Mouse (Mus musculus) lung, postnatal 0 days (tissue): ENCODE data around the gene Slc30a6. TPM values are rescaled to one million over a fixed set of nuclear protein-coding genes. Genes with fewer than 3 reads are reported as not detected.
A peak's percentile ranks its signal among the peaks of the same experiment; 100 is the strongest.

Source experiments
- ATAC-seq: fragments of 200-750 bp; cut with Nextera tagmentation; 2 replicates; pipeline ENCODE4 v1.8.0; 2017; ENCODE audit warnings: moderate library complexity
- DNase-seq: peaks from one replicate; pipeline ENCODE4 v3.0.0-alpha.2; 2016; ENCODE audit warnings: low spot score
- H3K27ac ChIP-seq: fragments of 300-500 bp; sonication (generic); 2 replicates; pipeline ENCODE4 v1.5.1; 2014; ENCODE audit warnings: antibody characterized with exemption, mild to moderate bottlenecking, low read length, mixed read lengths
- H3K27me3 ChIP-seq: fragments of 300-500 bp; sonication (generic); replicated peaks from 2 replicates; pipeline ENCODE4 v1.6.1; 2014; ENCODE audit warnings: low read length, mixed read lengths; ENCODE audit not compliant: insufficient read depth
- H3K36me3 ChIP-seq: fragments of 300-500 bp; sonication (generic); 2 replicates; pipeline ENCODE4 v1.6.1; 2014; ENCODE audit warnings: low read length, mixed read lengths; ENCODE audit not compliant: insufficient read depth
- H3K4me1 ChIP-seq: fragments of 300-500 bp; sonication (generic); 2 replicates; pipeline ENCODE4 v1.6.1; 2014; ENCODE audit warnings: antibody characterized with exemption, low read depth, low read length, mixed read lengths; ENCODE audit not compliant: insufficient read depth
- H3K4me2 ChIP-seq: fragments of 300-500 bp; sonication (generic); replicated peaks from 2 replicates; pipeline ENCODE4 v1.6.1; 2014; ENCODE audit warnings: low read depth, mild to moderate bottlenecking, low read length, moderate library complexity, mixed read lengths
- H3K4me3 ChIP-seq: fragments of 300-500 bp; sonication (generic); 2 replicates; pipeline ENCODE4 v1.5.1; 2014; ENCODE audit warnings: low read depth, low read length
- H3K9ac ChIP-seq: fragments of 300-500 bp; sonication (generic); replicated peaks from 2 replicates; pipeline ENCODE4 v1.6.1; 2014; ENCODE audit warnings: low read depth, mild to moderate bottlenecking
- H3K9me3 ChIP-seq: fragments of 300-500 bp; sonication (generic); 2 replicates; pipeline ENCODE4 v1.6.1; 2016; ENCODE audit warnings: low read length, mixed read lengths
- CTCF ChIP-seq: IDR thresholded peaks from 2 replicates; pipeline ENCODE4 v1.5.1; 2016; ENCODE audit warnings: antibody characterized with exemption, mild to moderate bottlenecking
- EP300 ChIP-seq: IDR thresholded peaks from 2 replicates; pipeline ENCODE4 v1.6.1; 2016; ENCODE audit warnings: antibody characterized with exemption, mild to moderate bottlenecking, control low read depth
- WGBS: fragments of 180-500 bp; shearing (Covaris S2); extraction: QIAGEN DNeasy Blood & Tissue Kit; methylation state at CpG from one replicate; pipeline ENCODE4 v1.1.7; 2014; 5-methylcytosine and 5-hydroxymethylcytosine counted together
- polyA plus RNA-seq: library from polyadenylated mRNA; unstranded; fragments of >200 nt; fragmentation: Nextera tagmentation; extraction: Ambion mirVana; gene quantifications from 2 replicates; pipeline ENCODE4 v1.2.1, GENCODE M21; 2015

Slc30a6 gene
- polyA plus RNA-seq, 1 experiment from 2014 or later, result 28.6 TPM

- Histone ChIP-seq H3K27ac (peak overlapping the region; percentile 35), H3K4me3 (peak overlapping the region; percentile 88), H3K27me3 (no peaks in the 10 kb centered on the region), H3K36me3 (no peaks in the 10 kb centered on the region), H3K9me3 (no peaks in the 10 kb centered on the region), H3K4me2 (peak overlapping the region; percentile 74), H3K9ac (peak overlapping the region; percentile 16; the same call in 1 of the 2 replicates), H3K4me1 (no peaks in the 10 kb centered on the region)
- ATAC-seq (peak; percentile 30), DNase-seq (peak; percentile 23)
- 24% methylated on average over 16 of the region's 16 CpGs for WGBS
- TF ChIP-seq EP300 (no peak), CTCF (no peak)
Observed at GRCm38 (mm10) chr17:74394855-74395254, 553 bp upstream of the Slc30a6 start.

- H3K4me1 ChIP-seq, result no peaks in the 10 kb centered on the region
- no peak overlapping the region for H3K4me2 ChIP-seq
- ATAC-seq (no peak), DNase-seq (no peak)
- TF ChIP-seq EP300, result no peak
- no peak for TF ChIP-seq CTCF
- no peaks in the 10 kb centered on the region for H3K27me3 ChIP-seq
- WGBS, result 63% methylated on average over 4 of the region's 4 CpGs
- H3K4me3 ChIP-seq, result no peak overlapping the region
- H3K36me3 ChIP-seq, result no peaks in the 10 kb centered on the region
- H3K9me3 ChIP-seq, result no peaks in the 10 kb centered on the region
- H3K9ac ChIP-seq, result no peak overlapping the region
- H3K27ac ChIP-seq, result no peak overlapping the region
Observed at GRCm38 (mm10) chr17:74396766-74397165, 1.4 kb downstream of the Slc30a6 start.

GRCm38 (mm10) chr17:74397173-74397572 is 1.8 kb downstream of the Slc30a6 start:
- H3K36me3 ChIP-seq, result no peaks in the 10 kb centered on the region
- WGBS, result 58% methylated on average over 2 of the region's 2 CpGs
- no peak overlapping the region for H3K27ac ChIP-seq
- no peaks in the 10 kb centered on the region for H3K9me3 ChIP-seq
- TF ChIP-seq EP300 (no peak), CTCF (no peak)
- no peak overlapping the region for H3K9ac ChIP-seq
- DNase-seq (no peak), ATAC-seq (no peak)
- no peak overlapping the region for H3K4me3 ChIP-seq
- no peaks in the 10 kb centered on the region for H3K27me3 ChIP-seq
- no peaks in the 10 kb centered on the region for H3K4me1 ChIP-seq
- H3K4me2 ChIP-seq, result no peak overlapping the region

- no peak overlapping the region for H3K27ac ChIP-seq
- peaks cover 22% of the 10 kb centered on the region for H3K36me3 ChIP-seq
- 89% methylated on average over 12 of the region's 12 CpGs for WGBS
- TF ChIP-seq EP300, result no peak
- TF ChIP-seq CTCF, result no peak
- H3K27me3 ChIP-seq, result no peaks in the 10 kb centered on the region
- ATAC-seq (no peak), DNase-seq (no peak)
- H3K9ac ChIP-seq, result no peak overlapping the region
- H3K4me1 ChIP-seq, result no peaks in the 10 kb centered on the region
- H3K9me3 ChIP-seq, result no peaks in the 10 kb centered on the region
- H3K4me2 ChIP-seq, result no peak overlapping the region
- H3K4me3 ChIP-seq, result no peak overlapping the region
Observed at GRCm38 (mm10) chr17:74402486-74403222, 7.2 kb downstream of the Slc30a6 start.

- DNase-seq, result no peak
- Histone ChIP-seq H3K36me3 (peaks cover 35% of the 10 kb centered on the region), H3K4me2 (no peak overlapping the region), H3K4me1 (no peaks in the 10 kb centered on the region), H3K9me3 (no peaks in the 10 kb centered on the region), H3K27me3 (no peaks in the 10 kb centered on the region), H3K27ac (no peak overlapping the region), H3K9ac (no peak overlapping the region), H3K4me3 (no peak overlapping the region)
- whole genome bisulfite sequencing, result 82% methylated on average over 8 of the region's 8 CpGs
- TF ChIP-seq EP300 (no peak), CTCF (no peak)
- no peak for ATAC-seq
Observed at GRCm38 (mm10) chr17:74406487-74406886, 11.1 kb downstream of the Slc30a6 start.

GRCm38 (mm10) chr17:74409722-74410121 is 14.3 kb downstream of the Slc30a6 start:
- no peak overlapping the region for H3K4me2 ChIP-seq
- no peaks in the 10 kb centered on the region for H3K4me1 ChIP-seq
- H3K4me3 ChIP-seq, result no peak overlapping the region
- DNase-seq, result no peak
- 69% methylated on average over 4 of the region's 4 CpGs for WGBS
- H3K27ac ChIP-seq, result no peak overlapping the region
- peaks cover 32% of the 10 kb centered on the region for H3K36me3 ChIP-seq
- no peak overlapping the region for H3K9ac ChIP-seq
- TF ChIP-seq CTCF (peak; percentile 47), EP300 (no peak)
- no peaks in the 10 kb centered on the region for H3K9me3 ChIP-seq
- H3K27me3 ChIP-seq, result no peaks in the 10 kb centered on the region
- ATAC-seq, result no peak
